Mouse (Mus musculus) left cerebral cortex, adult 18-20 months (tissue): ENCODE measurements around the gene Col23a1. TPM values are rescaled to one million over a fixed set of nuclear protein-coding genes. Genes with fewer than 3 reads are reported as not detected.

Source experiments
- DNase-seq, 2 experiments: peaks; one replicate each; pipeline ENCODE4 v3.0.0; 2021 to 2022; ENCODE audit warnings: low spot score in 2 of 2, mixed read lengths in 1 of 2
- total RNA-seq, 2 experiments: library from RNA; stranded (reverse); gene quantifications; 2 replicates each; pipeline ENCODE4 v1.2.3; 2021

Gene Col23a1
- total RNA-seq, 2 experiments from 2014 or later: 8.2 to 14.2 TPM

GRCm38 (mm10) chr11:51538919-51539758, 249.4 kb downstream of the Col23a1 start:
- peak in 1 of 2 experiments; percentile 7 for DNase-seq

- DNase-seq: peak; percentile 93 to 99
Measured at GRCm38 (mm10) chr11:51539759-51540282, 250.1 kb downstream of the Col23a1 start.

- no peak for DNase-seq
Measured at GRCm38 (mm10) chr11:51542424-51542823, 252.7 kb downstream of the Col23a1 start.

- DNase-seq: no peak
Measured at GRCm38 (mm10) chr11:51543487-51544050, 253.8 kb downstream of the Col23a1 start.

GRCm38 (mm10) chr11:51544413-51544812, 254.7 kb downstream of the Col23a1 start:
- no peak for DNase-seq

- DNase-seq: no peak
Measured at GRCm38 (mm10) chr11:51545811-51546210, 256.1 kb downstream of the Col23a1 start.

- no peak for DNase-seq
Measured at GRCm38 (mm10) chr11:51551253-51551652, 261.5 kb downstream of the Col23a1 start.

- no peak for DNase-seq
Measured at GRCm38 (mm10) chr11:51552091-51552490, 262.4 kb downstream of the Col23a1 start.

GRCm38 (mm10) chr11:51554590-51554989, 264.9 kb downstream of the Col23a1 start:
- DNase-seq: no peak

GRCm38 (mm10) chr11:51555066-51555465, 265.3 kb downstream of the Col23a1 start:
- no peak for DNase-seq

GRCm38 (mm10) chr11:51563276-51563675, 273.6 kb downstream of the Col23a1 start:
- DNase-seq: no peak

- no peak for DNase-seq
Measured at GRCm38 (mm10) chr11:51565062-51565461, 275.3 kb downstream of the Col23a1 start.

- DNase-seq: no peak
Measured at GRCm38 (mm10) chr11:51565951-51566350, 276.2 kb downstream of the Col23a1 start.

GRCm38 (mm10) chr11:51568801-51569200, 279.1 kb downstream of the Col23a1 start:
- no peak for DNase-seq

- no peak for DNase-seq
Measured at GRCm38 (mm10) chr11:51576454-51576853, 286.7 kb downstream of the Col23a1 start.

GRCm38 (mm10) chr11:51577587-51577986, 287.9 kb downstream of the Col23a1 start:
- no peak for DNase-seq

GRCm38 (mm10) chr11:51579024-51579423, 289.3 kb downstream of the Col23a1 start:
- no peak for DNase-seq

- DNase-seq: peak; percentile 42 to 67
Measured at GRCm38 (mm10) chr11:51582713-51583112, 293.0 kb downstream of the Col23a1 start.

GRCm38 (mm10) chr11:51584057-51584430, 294.3 kb downstream of the Col23a1 start:
- DNase-seq: peak in 1 of 2 experiments; percentile 24

GRCm38 (mm10) chr11:51584431-51585248, 294.9 kb downstream of the Col23a1 start, which contains the start of gene Phykpl:
TSS of gene Phykpl (plus strand) at chr11:51584757.
- DNase-seq: peak; percentile 95 to 96

GRCm38 (mm10) chr11:51585608-51586252, 296.0 kb downstream of the Col23a1 start:
- no peak for DNase-seq
